23 mouse cellular contexts compared by ENCODE assay signal in the genomic region with DNA sequence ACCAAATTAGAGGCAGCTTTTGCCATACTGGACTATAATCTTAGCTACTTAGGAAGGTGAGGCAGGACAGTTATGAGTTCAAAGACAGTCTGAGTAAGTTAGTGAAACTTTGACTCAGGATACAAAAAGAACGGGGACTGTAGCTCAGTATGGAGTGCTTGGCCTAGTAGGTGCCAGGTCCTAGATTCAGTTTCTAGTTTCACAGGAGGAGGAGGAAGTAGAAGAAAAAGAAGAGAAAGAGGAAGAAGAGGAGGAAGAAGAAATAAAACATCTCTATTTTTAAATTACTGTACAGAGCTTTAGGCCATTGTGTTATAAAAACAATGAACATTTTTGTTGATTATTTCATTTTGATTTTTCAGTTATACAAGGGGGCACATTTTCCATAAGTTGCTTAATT. TPM values are rescaled to one million over a fixed set of nuclear protein-coding genes. Genes with fewer than 3 reads are reported as not detected.
DNase-seq lines count a peak whose midpoint lies in the region; ATAC-seq and TF ChIP-seq lines count a peak whose summit lies in the region.
"Had no signal": no experiment of that assay in that cellular context is flagged by ENCODE, and none has a peak within 500 bp of the region (broad histone marks: within the 10 kb centered on the region; RNA-seq: fewer than 3 reads in every experiment).

No protein-coding gene starts in this region.

- H3K4me1 ChIP-seq in CH12.LX (ENCODE audit: control insufficient read depth in 1 of 2, insufficient read depth in 2 of 2) = peaks cover 21 to 58% of the 10 kb centered on the region in 2 experiments
- peaks cover 29% of the 10 kb centered on the region for H3K4me1 ChIP-seq in bone marrow macrophage, adult 2 months (ENCODE audit: control insufficient read depth, insufficient read depth, low read length)
- H3K4me1 ChIP-seq: heart, embryonic 13.5 days; hindbrain, embryonic 12.5 days; intestine, embryonic 15.5 days had no signal

- no peak for TF ChIP-seq POLR2A in CH12.LX (IDR thresholded peaks at IDR 0.05; ENCODE audit: low read depth, low read length)
- TF ChIP-seq POLR2A in bone marrow macrophage, adult 2 months (IDR thresholded peaks at IDR 0.05; ENCODE audit: borderline replicate concordance, low read depth, low read length) = no peak

- peak overlapping the region; percentile 41 for H3K9ac ChIP-seq in CH12.LX (ENCODE audit: insufficient read depth, low read depth)
- H3K9ac ChIP-seq: forebrain, postnatal 0 days; heart, embryonic 13.5 days; hindbrain, embryonic 12.5 days; intestine, embryonic 15.5 days had no signal

- no peaks in the 10 kb centered on the region for H3K9me3 ChIP-seq in CH12.LX (replicated peaks; ENCODE audit: low read length)
- H3K9me3 ChIP-seq: G1E; heart, embryonic 13.5 days; hindbrain, embryonic 12.5 days; intestine, embryonic 15.5 days had no signal

- in situ Hi-C loops in CH12.LX (cut with MboI; ENCODE audit: low pct_ligation_motif_present, low pct_unique_long_range_greater_than_20kb, low sequenced_read_pairs) = loop anchor here (25.0 kb wide), 1 partner anchor 174 kb away; no protein-coding TSS in a partner anchor

- peaks cover 21 to 55% of the 10 kb centered on the region in 2 experiments for H3K36me3 ChIP-seq in CH12.LX (replicated peaks in 1 of 2; ENCODE audit: control insufficient read depth in 1 of 2, insufficient read depth in 1 of 2, low read length in 1 of 2)
- H3K36me3 ChIP-seq in splenic B cell, adult 2 months (ENCODE audit: control insufficient read depth, insufficient read depth, low read length, poor library complexity, severe bottlenecking) = 0 out of 2 replicates have a peak, but pooled peaks cover 3% of the 10 kb centered on the region
- H3K36me3 ChIP-seq: intestine, embryonic 15.5 days had no signal

- peak; percentile 64; the same call in 1 of the 2 replicates for TF ChIP-seq EP300 in CH12.LX (IDR thresholded peaks at IDR 0.05; ENCODE audit: low read length)

- peak; percentile 64 for ATAC-seq in megakaryocyte, adult 5-6 weeks (ENCODE audit: poor library complexity, severe bottlenecking)
- ATAC-seq: activated CD4-positive, CD25-positive, alpha-beta regulatory T cell, adult 4 months; forebrain, embryonic 14.5 days; forebrain, postnatal 0 days; hindbrain, embryonic 16.5 days; intestine, embryonic 15.5 days had no signal

- H3K4me2 ChIP-seq in CH12.LX (ENCODE audit: insufficient read depth, low read depth, poor library complexity, severe bottlenecking) = peak overlapping the region; percentile 39
- H3K4me2 ChIP-seq: heart, embryonic 13.5 days; hindbrain, embryonic 12.5 days; intestine, embryonic 15.5 days had no signal

- TF ChIP-seq CTCF in CH12.LX (conservative IDR thresholded peaks at IDR 0.05 in 1 of 2, IDR thresholded peaks at IDR 0.05 in 1 of 2; ENCODE audit: low read depth in 2 of 2, low read length in 2 of 2) = no peak
- TF ChIP-seq CTCF in bone marrow macrophage, adult 2 months (IDR thresholded peaks at IDR 0.05; ENCODE audit: low read depth, low read length) = no peak

- peak overlapping the region; percentile 72 for H3K27ac ChIP-seq in CH12.LX (ENCODE audit: insufficient read depth, low read depth)
- peak overlapping the region; percentile 64 for H3K27ac ChIP-seq in bone marrow macrophage, adult 2 months (ENCODE audit: insufficient read depth, low read depth, low read length)
- H3K27ac ChIP-seq: gastrocnemius, adult 2 months; heart, embryonic 13.5 days; hindbrain, embryonic 12.5 days; intestine, embryonic 15.5 days had no signal

- dilution Hi-C loops in CH12.LX (cut with MboI; ENCODE audit: extremely low pct_ligation_motif_present, extremely low pct_unique_long_range_greater_than_20kb, low sequenced_read_pairs) = no loop called here

- peak; percentile 48 for DNase-seq in CH12.LX (ENCODE audit: extremely low read depth)
- peak; percentile 48 for DNase-seq in splenic B cell, adult 2 months (ENCODE audit: low read depth, low spot score)
- no peak for DNase-seq in T-cell, adult 2 months (ENCODE audit: low spot score)
- DNase-seq in left cerebral cortex, postnatal 25 days (ENCODE audit: low spot score in 2 of 2) = no peak
- DNase-seq in heart, postnatal 10 days = no peak
- DNase-seq: adrenal gland, adult 8-10 months; adrenal gland, postnatal 25 days; cerebellum, adult 18-20 months; cerebellum, adult 9-10 months; cerebellum, postnatal 14 days; forebrain, postnatal 0 days; gastrocnemius, adult 2 months; gastrocnemius, postnatal 14 days; heart, adult 18-20 months had no signal

- peaks cover 14% of the 10 kb centered on the region for H3K79me2 ChIP-seq in CH12.LX (replicated peaks; ENCODE audit: control insufficient read depth, extremely low read depth, insufficient read depth, poor library complexity, severe bottlenecking)

- no peaks in the 10 kb centered on the region for H3K27me3 ChIP-seq in CH12.LX (replicated peaks)
- no peaks in the 10 kb centered on the region for H3K27me3 ChIP-seq in splenic B cell, adult 2 months (ENCODE audit: control insufficient read depth, insufficient read depth, low read length, poor library complexity, severe bottlenecking)
- H3K27me3 ChIP-seq: heart, embryonic 13.5 days; hindbrain, embryonic 12.5 days; intestine, embryonic 15.5 days had no signal

- intact Hi-C loops in left cerebral cortex, postnatal 25 days (cut with DNase I) = no loop called here
- intact Hi-C loops in heart, postnatal 10 days (cut with DNase I) = no loop called here

- no peak overlapping the region for H3K4me3 ChIP-seq in CH12.LX (replicated peaks in 1 of 3; ENCODE audit: low read depth in 2 of 3, low read length in 2 of 3, poor library complexity in 1 of 3)
- no peak overlapping the region for H3K4me3 ChIP-seq in bone marrow macrophage, adult 2 months (ENCODE audit: insufficient read depth, low read length)
- H3K4me3 ChIP-seq: gastrocnemius, adult 2 months; heart, embryonic 13.5 days; hindbrain, embryonic 12.5 days; intestine, embryonic 15.5 days had no signal

- no peak for TF ChIP-seq RAD21 in CH12.LX (IDR thresholded peaks at IDR 0.05; ENCODE audit: low read depth, low read length)

TF ChIP-seq in CH12.LX, 34 proteins besides CTCF, POLR2A, EP300 and RAD21:
- TF ChIP-seq IRF4 (IDR thresholded peaks at IDR 0.05; ENCODE audit: low read depth, low read length) (peak; percentile 20; the same call in 1 of the 2 replicates), POLR2AphosphoS2 (IDR thresholded peaks at IDR 0.05; ENCODE audit: low read depth, low read length) (no peak), JUN (IDR thresholded peaks at IDR 0.05; ENCODE audit: insufficient read depth, low read depth, low read length) (no peak), MEF2A (IDR thresholded peaks at IDR 0.05; ENCODE audit: borderline replicate concordance, low read depth, low read length) (peak; percentile 17; the same call in 1 of the 2 replicates), GABPA (IDR thresholded peaks at IDR 0.05; ENCODE audit: insufficient replicate concordance, low read depth, low read length) (no peak), ZNF384 (IDR thresholded peaks at IDR 0.05; ENCODE audit: low read depth, low read length) (peak; percentile 30; the same call in 1 of the 2 replicates)

RNA-seq across cellular contexts. Expression of a gene that starts 22.3 kb away (rescaled TPM):
- total RNA-seq in CH12.LX (2012; rRNA removed) (20.4 and 22.6 TPM in 2 replicates), CH12.LX (2014; rRNA removed) (21.5 and 24.9 TPM in 2 replicates)
- polyA plus RNA-seq in CH12.LX (2012; ENCODE audit: insufficient read length, low read depth) = 42.7 and 50.7 TPM in 2 replicates
- 28.6 and 31.2 TPM in 2 replicates for polyA plus RNA-seq in bone marrow macrophage, adult 2 months (2012; ENCODE audit: insufficient read depth, insufficient read length, missing spikeins)
- total RNA-seq in megakaryocyte, adult 5-6 weeks (2015) = 19.5 and 35.6 TPM in 2 replicates
- 11.1 and 19.4 TPM in 2 replicates for total RNA-seq in megakaryocyte, adult 5-6 weeks (2017)
- 10 to 100 TPM; 25.9 to 26.5 TPM for total RNA-seq in left cerebral cortex, postnatal 25 days (2021)
- total RNA-seq in heart, postnatal 10 days (2021) = 10 to 100 TPM; 26.2 to 27.8 TPM

RNA-seq across cellular contexts. Expression of a gene that starts 22.6 kb away (rescaled TPM):
- 57.6 and 72.4 TPM in 2 replicates for total RNA-seq in CH12.LX (2012; rRNA removed)
- 113 and 138 TPM in 2 replicates for total RNA-seq in CH12.LX (2014; rRNA removed)
- polyA plus RNA-seq in CH12.LX (2012; ENCODE audit: insufficient read length, low read depth) = 92.3 and 98.1 TPM in 2 replicates
- polyA plus RNA-seq in bone marrow macrophage, adult 2 months (2012; ENCODE audit: insufficient read depth, insufficient read length, missing spikeins) = 15.6 and 16.6 TPM in 2 replicates
- 14.6 and 21.5 TPM in 2 replicates for total RNA-seq in megakaryocyte, adult 5-6 weeks (2015)
- 26.0 and 31.1 TPM in 2 replicates for total RNA-seq in megakaryocyte, adult 5-6 weeks (2017)
- 10 to 100 TPM; 16.0 to 19.6 TPM for total RNA-seq in left cerebral cortex, postnatal 25 days (2021)
- 10 to 100 TPM; 15.1 to 16.7 TPM for total RNA-seq in heart, postnatal 10 days (2021)

RNA-seq across cellular contexts. Expression of a gene that starts 54.6 kb away (rescaled TPM):
- total RNA-seq in CH12.LX (2012; rRNA removed) = 11.6 and 13.8 TPM in 2 replicates
- 18.7 and 24.0 TPM in 2 replicates for total RNA-seq in CH12.LX (2014; rRNA removed)
- polyA plus RNA-seq in CH12.LX (2012; ENCODE audit: insufficient read length, low read depth) = 16.4 and 18.3 TPM in 2 replicates
- polyA plus RNA-seq in bone marrow macrophage, adult 2 months (2012; ENCODE audit: insufficient read depth, insufficient read length, missing spikeins) = 10.8 and 14.9 TPM in 2 replicates
- total RNA-seq in megakaryocyte, adult 5-6 weeks (2015) = 20.7 and 23.5 TPM in 2 replicates
- 26.9 and 35.6 TPM in 2 replicates for total RNA-seq in megakaryocyte, adult 5-6 weeks (2017)
- total RNA-seq in left cerebral cortex, postnatal 25 days (2021) = 10 to 100 TPM; 37.9 to 40.3 TPM
- total RNA-seq in heart, postnatal 10 days (2021) = 10 to 100 TPM; 12.9 to 15.9 TPM

Comparison
In these comparisons a context has a peak if more than half of its experiments do, and no peak if none do; other contexts are left out.
1. DNase-seq: peak in CH12.LX (single experiment) and splenic B cell, adult 2 months (single experiment); none in T-cell, adult 2 months (single experiment), left cerebral cortex, postnatal 25 days (0 of 2) and heart, postnatal 10 days (0 of 2).